Mouse (Mus musculus): ENCODE results near the gene Elfn1. TPM values are rescaled to one million over a fixed set of nuclear protein-coding genes. Genes with fewer than 3 reads are reported as not detected.

Gene Elfn1
- polyA plus RNA-seq, 1 experiment from 2014 or later, result 1.4 TPM

Other genes with a start within 250 kb of the Elfn1 start
- gene Micall2, start 171.6 kb upstream of the Elfn1 start, polyA plus RNA-seq (2015; fragmentation: Nextera tagmentation; extraction: Ambion mirVana), result 7.3 and 8.9 TPM in 2 replicates
- 24.5 and 29.0 TPM in 2 replicates for gene Ints1, start 132.3 kb upstream of the Elfn1 start, polyA plus RNA-seq (2015; fragmentation: Nextera tagmentation; extraction: Ambion mirVana)
- gene Mafk, start 116.4 kb upstream of the Elfn1 start, polyA plus RNA-seq (2015; fragmentation: Nextera tagmentation; extraction: Ambion mirVana), result 8.7 and 9.6 TPM in 2 replicates
- gene Tmem184a, start 88.0 kb upstream of the Elfn1 start, polyA plus RNA-seq (2015; fragmentation: Nextera tagmentation; extraction: Ambion mirVana), result 2.3 and 2.7 TPM in 2 replicates
- 0.90 TPM in 1 of 2 replicates, not detected in the other for gene Gm26938, start 81.5 kb upstream of the Elfn1 start, polyA plus RNA-seq (2015; fragmentation: Nextera tagmentation; extraction: Ambion mirVana)
- 59.8 and 65.4 TPM in 2 replicates for gene Psmg3, start 81.1 kb upstream of the Elfn1 start, polyA plus RNA-seq (2015; fragmentation: Nextera tagmentation; extraction: Ambion mirVana)